Mouse (Mus musculus) embryo, embryonic 10 days (tissue): ENCODE measurements around the gene Coa3.
A peak's percentile ranks its signal among the peaks of the same experiment; 100 is the strongest.

Experiments
- DNase-seq: peaks from one replicate; pipeline ENCODE4 v3.0.0-alpha.2; 2015; ENCODE audit warnings: low spot score

Coa3 gene

GRCm38 (mm10) chr11:101251031-101251430 lies 27.9 kb downstream of the Coa3 start:
- no peak for DNase-seq

- peak; percentile 89 for DNase-seq
Observed at GRCm38 (mm10) chr11:101248258-101248994, 30.5 kb downstream of the Coa3 start.

- no peak for DNase-seq
Observed at GRCm38 (mm10) chr11:101247521-101248030, 31.3 kb downstream of the Coa3 start.

GRCm38 (mm10) chr11:101246702-101247012 lies 32.3 kb downstream of the Coa3 start:
- DNase-seq = no peak

- peak; percentile 61 for DNase-seq
Observed at GRCm38 (mm10) chr11:101245855-101246701, 32.8 kb downstream of the Coa3 start, which contains the start of gene Ramp2. Gene Ramp2 (plus strand): TSS chr11:101246028.

GRCm38 (mm10) chr11:101245071-101245470 lies 33.8 kb downstream of the Coa3 start:
- peak; percentile 78 for DNase-seq

- no peak for DNase-seq
Observed at GRCm38 (mm10) chr11:101238071-101238647, 40.8 kb downstream of the Coa3 start.

- DNase-seq = no peak
Observed at GRCm38 (mm10) chr11:101236782-101237181, 42.1 kb downstream of the Coa3 start.

GRCm38 (mm10) chr11:101235429-101235828 lies 43.5 kb downstream of the Coa3 start:
- DNase-seq = no peak

- DNase-seq = no peak
Observed at GRCm38 (mm10) chr11:101234124-101234523, 44.8 kb downstream of the Coa3 start.

GRCm38 (mm10) chr11:101233240-101233639 lies 45.7 kb downstream of the Coa3 start:
- DNase-seq = no peak

- DNase-seq = peak; percentile 63
Observed at GRCm38 (mm10) chr11:101232010-101232839, 46.7 kb downstream of the Coa3 start.

- DNase-seq = peak; percentile 70
Observed at GRCm38 (mm10) chr11:101230991-101231871, 47.7 kb downstream of the Coa3 start.

- peak; percentile 22 for DNase-seq
Observed at GRCm38 (mm10) chr11:101230526-101230925, 48.4 kb downstream of the Coa3 start.

- no peak for DNase-seq
Observed at GRCm38 (mm10) chr11:101230061-101230511, 48.8 kb downstream of the Coa3 start.

GRCm38 (mm10) chr11:101229361-101229900 lies 49.5 kb downstream of the Coa3 start:
- DNase-seq = no peak
